Mouse (Mus musculus) stomach, embryonic 16.5 days (tissue): ENCODE results near the gene Gpr171. TPM values are rescaled to one million over a fixed set of nuclear protein-coding genes. Genes with fewer than 3 reads are reported as not detected.
"Not testable (repeated sequence)": the region's sequence is repeated elsewhere in the genome, so short reads cannot be mapped to it uniquely, and the experiment has no call there.

Experiments
- ATAC-seq: fragments of 200-750 bp; cut with Nextera tagmentation; 2 replicates; pipeline ENCODE4 v1.8.0; 2017; ENCODE audit warnings: moderate number of reproducible peaks, moderate TSS enrichment; ENCODE audit not compliant: insufficient read depth, low FRiP score
- H3K27ac ChIP-seq: fragments of 300-500 bp; sonication (generic); 2 replicates; pipeline ENCODE4 v1.5.1; 2014; ENCODE audit warnings: low read length
- H3K27me3 ChIP-seq: fragments of 300-500 bp; sonication (generic); 2 replicates; pipeline ENCODE4 v1.6.1; 2014; ENCODE audit warnings: low read length, control low read depth, mixed read lengths; ENCODE audit not compliant: control insufficient read depth, insufficient read depth
- H3K36me3 ChIP-seq: fragments of 300-500 bp; sonication (generic); 2 replicates; pipeline ENCODE4 v1.6.1; 2014; ENCODE audit warnings: low read length; ENCODE audit not compliant: control insufficient read depth, insufficient read depth
- H3K4me1 ChIP-seq: fragments of 300-500 bp; sonication (generic); 2 replicates; pipeline ENCODE4 v1.6.1; 2014; ENCODE audit warnings: low read length, control low read depth, mixed read lengths; ENCODE audit not compliant: control insufficient read depth, insufficient read depth
- H3K4me2 ChIP-seq: fragments of 300-500 bp; sonication (generic); 2 replicates; pipeline ENCODE4 v1.6.1; 2014; ENCODE audit warnings: low read depth, low read length, mixed read lengths
- H3K4me3 ChIP-seq: fragments of 300-500 bp; sonication (generic); replicated peaks from 2 replicates; pipeline ENCODE4 v1.5.1; 2014; ENCODE audit warnings: mild to moderate bottlenecking, low read length
- H3K9ac ChIP-seq: fragments of 300-500 bp; sonication (generic); 2 replicates; pipeline ENCODE4 v1.6.1; 2014; ENCODE audit warnings: low read length
- H3K9me3 ChIP-seq: fragments of 300-500 bp; sonication (generic); replicated peaks from 2 replicates; pipeline ENCODE4 v1.6.1; 2016; ENCODE audit warnings: low read length, control low read depth; ENCODE audit not compliant: control insufficient read depth
- WGBS: fragments of 180-500 bp; shearing (Covaris S2); extraction: QIAGEN DNeasy Blood & Tissue Kit; methylation state at CpG from one replicate; pipeline ENCODE4 v1.1.7; 2014; 5-methylcytosine and 5-hydroxymethylcytosine counted together
- polyA plus RNA-seq: library from polyadenylated mRNA; unstranded; fragments of >200 nt; fragmentation: Nextera tagmentation; extraction: Ambion mirVana; gene quantifications from 2 replicates; pipeline ENCODE4 v1.2.1, GENCODE M21; 2015

The Gpr171 gene
- 0.81 and 1.0 TPM in 2 replicates for polyA plus RNA-seq

DNA sequence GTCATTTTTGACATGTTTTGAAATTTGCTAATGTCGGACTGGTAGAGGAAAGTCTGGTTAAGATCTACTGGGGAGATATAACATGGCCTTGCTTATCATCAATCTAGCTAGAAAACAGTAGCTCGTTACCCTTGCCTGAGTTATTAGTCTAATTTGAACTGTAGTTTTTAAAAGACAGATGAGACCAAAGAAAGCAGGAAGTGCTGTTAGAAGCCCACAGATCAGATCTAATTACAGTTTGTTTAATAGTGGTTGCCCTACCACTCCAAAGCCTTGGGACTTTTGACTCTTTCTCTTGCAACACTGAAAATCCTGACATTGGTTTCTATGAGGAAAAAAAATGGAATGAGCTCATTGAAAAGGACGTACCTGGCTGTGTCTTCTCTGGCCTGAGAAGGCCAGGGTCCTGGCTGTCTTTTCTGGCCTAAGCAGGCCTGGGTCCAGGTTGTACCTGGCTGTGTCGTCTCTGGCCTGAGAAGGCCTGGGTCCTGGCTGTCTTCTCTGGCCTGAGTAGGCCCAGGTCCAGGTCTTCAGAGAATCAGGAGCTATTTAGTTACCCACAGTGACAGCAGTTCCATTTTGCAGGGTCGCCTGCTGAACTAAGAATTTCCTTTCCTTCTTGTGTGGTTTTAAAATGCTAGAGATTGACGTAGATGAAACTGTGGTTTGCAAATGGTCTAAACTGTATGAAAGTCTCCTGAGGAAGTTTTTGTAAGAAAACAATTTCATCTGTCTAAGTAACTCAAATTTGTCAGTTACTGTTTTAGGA, at the start of gene Gpr171:
TSS of gene Gpr171 (minus strand) at position 604 of the 769 bp plus-strand sequence.
- Histone ChIP-seq H3K27me3 (no peaks in the 10 kb centered on the region), H3K9ac (no peak within 1 kb of the TSS), H3K4me2 (no peak within 1 kb of the TSS), H3K4me3 (no peak within 1 kb of the TSS), H3K36me3 (no peaks in the 10 kb centered on the region), H3K9me3 (no peaks in the 10 kb centered on the region), H3K27ac (no peak within 1 kb of the TSS), H3K4me1 (no peaks in the 10 kb centered on the region)
- ATAC-seq = no peak
- WGBS = 57% methylated on average over 6 of the region's 6 CpGs

GRCm38 (mm10) chr3:59150624-59151023, 49.0 kb upstream of the Gpr171 start:
- no peaks in the 10 kb centered on the region for H3K9me3 ChIP-seq
- no peak overlapping the region for H3K4me3 ChIP-seq
- ATAC-seq = no peak
- WGBS = 93% methylated on average over 2 of the region's 2 CpGs
- H3K36me3 ChIP-seq = no peaks in the 10 kb centered on the region
- H3K4me1 ChIP-seq = no peaks in the 10 kb centered on the region
- H3K9ac ChIP-seq = no peak overlapping the region
- no peak overlapping the region for H3K27ac ChIP-seq
- H3K4me2 ChIP-seq = no peak overlapping the region
- no peaks in the 10 kb centered on the region for H3K27me3 ChIP-seq

DNA sequence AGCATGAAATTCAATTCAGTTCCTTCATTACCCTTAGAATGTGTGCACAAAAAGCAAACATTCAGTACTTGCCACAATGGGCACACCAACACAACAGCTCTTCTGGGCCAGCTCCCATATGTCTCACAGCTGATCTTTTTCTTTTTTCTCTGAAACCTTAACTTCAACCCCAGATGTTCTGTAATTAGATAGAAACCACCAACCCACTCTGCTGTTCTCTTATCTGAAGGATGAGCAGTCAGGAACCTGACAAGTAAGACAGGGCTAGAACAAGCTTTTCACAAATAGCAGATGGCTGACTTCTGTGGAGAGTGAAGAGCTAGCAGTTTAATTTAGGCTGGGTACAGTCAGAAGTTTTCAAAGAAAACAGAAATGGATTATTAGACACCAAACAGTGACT, 48.0 kb upstream of the Gpr171 start:
- Histone ChIP-seq H3K4me3 (no peak overlapping the region), H3K36me3 (no peaks in the 10 kb centered on the region), H3K27ac (no peak overlapping the region), H3K27me3 (no peaks in the 10 kb centered on the region), H3K4me1 (no peaks in the 10 kb centered on the region), H3K9me3 (no peaks in the 10 kb centered on the region), H3K4me2 (no peak overlapping the region), H3K9ac (no peak overlapping the region)
- ATAC-seq = no peak

GRCm38 (mm10) chr3:59145194-59145593, 43.6 kb upstream of the Gpr171 start:
- no peak overlapping the region for H3K27ac ChIP-seq
- no peaks in the 10 kb centered on the region for H3K36me3 ChIP-seq
- ATAC-seq = no peak
- no peaks in the 10 kb centered on the region for H3K9me3 ChIP-seq
- H3K27me3 ChIP-seq = no peaks in the 10 kb centered on the region
- no peaks in the 10 kb centered on the region for H3K4me1 ChIP-seq
- WGBS = 61% methylated on average over 5 of the region's 5 CpGs
- no peak overlapping the region for H3K4me2 ChIP-seq
- H3K9ac ChIP-seq = no peak overlapping the region
- H3K4me3 ChIP-seq = no peak overlapping the region

GRCm38 (mm10) chr3:59141507-59142305, 40.1 kb upstream of the Gpr171 start:
- 70% methylated on average over 8 of the region's 8 CpGs for WGBS
- no peak overlapping the region for H3K9ac ChIP-seq

DNA sequence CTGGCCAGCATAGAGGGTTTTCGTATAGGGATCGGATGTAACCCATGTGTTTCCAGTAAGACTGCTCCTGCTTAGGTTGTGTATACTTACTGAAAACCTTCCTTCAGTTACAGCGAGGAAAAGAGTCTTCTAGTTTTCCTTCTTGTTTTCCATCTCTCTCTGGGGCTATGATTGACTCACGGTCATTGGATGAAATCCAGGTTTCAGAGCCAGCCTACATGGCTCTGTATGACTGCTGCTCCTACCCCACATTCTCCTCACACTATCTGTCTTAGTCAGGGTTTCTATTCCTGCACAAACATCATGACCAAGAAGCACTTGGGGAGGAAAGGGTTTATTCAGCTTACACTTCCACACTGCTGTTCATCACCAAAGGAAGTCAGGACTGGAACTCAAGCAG, 39.3 kb upstream of the Gpr171 start:
- not testable (repeated sequence) for H3K36me3 ChIP-seq, H3K4me1 ChIP-seq, H3K4me3 ChIP-seq, H3K27me3 ChIP-seq, H3K27ac ChIP-seq, H3K9ac ChIP-seq, ATAC-seq, H3K9me3 ChIP-seq, H3K4me2 ChIP-seq
- WGBS = 76% methylated on average over 4 of the region's 4 CpGs

More at GRCm38 (mm10) chr3:59141507-59142305, 40.1 kb upstream of the Gpr171 start:
- Histone ChIP-seq H3K4me2 (no peak overlapping the region), H3K4me1 (no peaks in the 10 kb centered on the region), H3K27me3 (no peaks in the 10 kb centered on the region), H3K4me3 (no peak overlapping the region), H3K36me3 (no peaks in the 10 kb centered on the region), H3K27ac (no peak overlapping the region), H3K9me3 (no peaks in the 10 kb centered on the region)
- no peak for ATAC-seq

DNA sequence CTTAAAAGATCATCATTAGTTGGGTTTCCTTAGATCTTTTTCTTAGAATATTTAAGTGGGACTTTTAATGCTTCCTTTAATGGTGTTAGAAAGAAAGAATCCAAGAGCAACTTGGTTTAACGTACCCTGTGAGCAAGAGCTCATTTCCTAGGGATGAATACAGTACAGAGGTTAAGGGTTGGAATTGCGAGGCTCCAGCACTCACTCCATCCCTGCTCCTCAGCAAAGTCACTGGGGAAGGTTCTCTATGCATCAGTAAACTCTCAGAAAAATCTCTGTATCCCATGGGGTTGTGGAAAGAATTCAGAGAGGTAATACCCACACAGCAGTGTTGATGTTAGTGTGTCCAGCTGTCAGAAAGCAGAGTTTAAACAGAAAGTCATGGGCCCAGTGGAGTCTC, 38.5 kb upstream of the Gpr171 start:
- ATAC-seq = no peak
- no peaks in the 10 kb centered on the region for H3K27me3 ChIP-seq
- H3K9ac ChIP-seq = no peak overlapping the region
- H3K4me3 ChIP-seq = no peak overlapping the region
- no peaks in the 10 kb centered on the region for H3K9me3 ChIP-seq
- peak overlapping the region; percentile 29; the same call in 1 of the 2 replicates for H3K27ac ChIP-seq
- WGBS = 70% methylated on average over 2 of the region's 2 CpGs
- no peaks in the 10 kb centered on the region for H3K4me1 ChIP-seq
- H3K36me3 ChIP-seq = no peaks in the 10 kb centered on the region
- H3K4me2 ChIP-seq = no peak overlapping the region

GRCm38 (mm10) chr3:59139651-59140051, 38.0 kb upstream of the Gpr171 start:
- Histone ChIP-seq H3K27ac (peak overlapping the region; percentile 23), H3K4me2 (no peak overlapping the region), H3K9ac (no peak overlapping the region), H3K27me3 (no peaks in the 10 kb centered on the region), H3K9me3 (no peaks in the 10 kb centered on the region), H3K4me3 (no peak overlapping the region), H3K36me3 (no peaks in the 10 kb centered on the region), H3K4me1 (no peaks in the 10 kb centered on the region)
- no peak for ATAC-seq

DNA sequence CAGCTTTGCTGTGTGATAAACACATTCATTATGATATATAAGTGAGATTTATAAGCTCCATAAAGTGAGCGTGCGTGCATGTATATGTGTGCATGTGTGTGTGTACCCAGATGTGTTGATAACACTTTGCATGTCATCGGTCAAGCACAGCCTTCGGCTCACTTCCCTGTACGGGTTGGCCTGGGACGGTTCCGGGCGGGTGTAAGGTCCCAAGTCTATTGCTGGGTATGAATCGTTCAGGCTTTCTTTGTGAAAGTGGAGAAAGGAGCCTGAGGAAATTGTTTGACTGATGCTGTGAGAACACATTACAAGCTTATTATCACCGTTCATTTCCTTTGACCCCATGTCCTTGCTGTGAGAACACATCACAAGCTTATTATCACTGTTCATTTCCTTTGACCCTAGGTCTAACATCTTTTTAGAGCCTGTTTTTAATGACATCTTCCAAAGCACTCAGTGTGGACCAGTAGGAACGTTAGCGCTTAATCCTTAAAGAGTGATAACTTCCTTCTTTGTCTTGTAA, 37.4 kb upstream of the Gpr171 start:
- no peaks in the 10 kb centered on the region for H3K36me3 ChIP-seq
- no peaks in the 10 kb centered on the region for H3K4me1 ChIP-seq
- no peak overlapping the region for H3K4me3 ChIP-seq
- no peak for ATAC-seq
- peak overlapping the region; percentile 23; the same call in 1 of the 2 replicates for H3K27ac ChIP-seq
- no peak overlapping the region for H3K4me2 ChIP-seq
- H3K27me3 ChIP-seq = no peaks in the 10 kb centered on the region
- no peak overlapping the region for H3K9ac ChIP-seq
- H3K9me3 ChIP-seq = no peaks in the 10 kb centered on the region
- WGBS = 67% methylated on average over 12 of the region's 12 CpGs
